Mouse (Mus musculus) C2C12 (cell line): ENCODE measurements at regions not wholly inside any gene's neighbourhood (a gene's known extent, or its start where the extent isn't known, plus 50 kb on each side); places are given as distances from the start of the nearest gene placed in this dataset.

Source experiments
- H3K27me3 ChIP-seq: one replicate; pipeline ENCODE4 v1.6.1; 2011; ENCODE audit not compliant: control insufficient read depth, insufficient read depth, insufficient read length
- H3K36me3 ChIP-seq: one replicate; pipeline ENCODE4 v1.6.1; 2011; ENCODE audit not compliant: control insufficient read depth, insufficient read depth
- H3K4me3 ChIP-seq: one replicate; pipeline ENCODE4 v1.5.1; 2011; ENCODE audit warnings: mild to moderate bottlenecking, control low read depth; ENCODE audit not compliant: poor library complexity, insufficient read depth, severe bottlenecking
- H3K79me2 ChIP-seq: one replicate; pipeline ENCODE4 v1.6.1; 2011; ENCODE audit not compliant: control insufficient read depth, insufficient read depth
- H3K79me3 ChIP-seq: one replicate; pipeline ENCODE4 v1.6.1; 2011; ENCODE audit warnings: low read depth, control low read depth
- H3ac ChIP-seq: one replicate; pipeline ENCODE3; 2011; ENCODE audit warnings: low read depth; ENCODE audit not compliant: control insufficient read depth, insufficient read length
- CEBPB ChIP-seq: IDR thresholded peaks from one replicate; pipeline ENCODE4 v1.6.1; 2011; ENCODE audit warnings: low read depth, mild to moderate bottlenecking, control low read depth, moderate library complexity
- CTCF ChIP-seq: IDR thresholded peaks from one replicate; pipeline ENCODE4 v1.5.1; 2011; ENCODE audit not compliant: control insufficient read depth, insufficient read depth, insufficient read length
- FOSL1 ChIP-seq: IDR thresholded peaks from one replicate; pipeline ENCODE4 v1.8.0; 2011; ENCODE audit warnings: mild to moderate bottlenecking, low read length; ENCODE audit not compliant: poor library complexity, insufficient read depth, severe bottlenecking
- MAX ChIP-seq: IDR thresholded peaks from one replicate; pipeline ENCODE4 v1.6.1; 2011; ENCODE audit warnings: mild to moderate bottlenecking, control low read depth
- MYOD1 ChIP-seq: IDR thresholded peaks from one replicate; pipeline ENCODE4 v1.6.1; 2011; ENCODE audit warnings: low read depth; ENCODE audit not compliant: control insufficient read depth, insufficient read length
- MYOG ChIP-seq: IDR thresholded peaks from one replicate; pipeline ENCODE4 v1.6.1; 2011; ENCODE audit not compliant: control insufficient read depth, insufficient read length; ENCODE audit errors: extremely low read depth
- USF1 ChIP-seq: IDR thresholded peaks from one replicate; pipeline ENCODE4 v1.6.1; 2011; ENCODE audit warnings: low read depth, mild to moderate bottlenecking, control low read depth, moderate library complexity

DNA sequence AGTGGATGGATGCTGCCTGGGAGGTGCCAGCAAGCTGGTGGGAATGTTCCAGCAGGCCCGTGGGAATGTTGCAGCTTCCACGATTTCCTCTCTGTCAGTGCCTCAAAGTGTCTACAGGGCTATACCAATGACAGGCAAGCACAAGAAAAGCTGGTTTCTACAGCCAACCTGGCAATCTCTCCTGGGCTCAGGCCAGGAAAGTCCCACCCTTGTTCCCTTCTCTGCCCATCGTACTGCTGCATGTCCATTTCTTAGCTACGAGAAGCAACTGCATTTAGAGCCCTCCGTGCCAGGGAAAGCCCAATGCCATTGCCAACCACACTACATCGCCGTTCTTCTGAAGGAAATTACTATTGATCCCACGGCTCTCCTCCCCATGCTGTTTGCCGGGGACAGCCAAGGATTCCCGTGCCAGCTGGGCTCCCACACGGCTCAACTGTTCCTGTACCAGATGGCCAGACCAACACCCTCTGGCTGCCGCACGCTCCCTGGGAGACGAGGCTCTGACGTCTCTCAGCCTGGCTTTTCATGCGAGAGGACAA lies 359.7 kb downstream of the Bcor start:
- Histone ChIP-seq H3K27me3 (no peaks in the 10 kb centered on the region), H3K79me2 (no peaks in the 10 kb centered on the region), H3ac (no peak overlapping the region), H3K36me3 (no peaks in the 10 kb centered on the region), H3K79me3 (no peaks in the 10 kb centered on the region), H3K4me3 (no peak overlapping the region)
- TF ChIP-seq MYOD1 (no peak), FOSL1 (no peak), MAX (no peak), CEBPB (no peak), MYOG (no peak), CTCF (no peak), USF1 (no peak)

DNA sequence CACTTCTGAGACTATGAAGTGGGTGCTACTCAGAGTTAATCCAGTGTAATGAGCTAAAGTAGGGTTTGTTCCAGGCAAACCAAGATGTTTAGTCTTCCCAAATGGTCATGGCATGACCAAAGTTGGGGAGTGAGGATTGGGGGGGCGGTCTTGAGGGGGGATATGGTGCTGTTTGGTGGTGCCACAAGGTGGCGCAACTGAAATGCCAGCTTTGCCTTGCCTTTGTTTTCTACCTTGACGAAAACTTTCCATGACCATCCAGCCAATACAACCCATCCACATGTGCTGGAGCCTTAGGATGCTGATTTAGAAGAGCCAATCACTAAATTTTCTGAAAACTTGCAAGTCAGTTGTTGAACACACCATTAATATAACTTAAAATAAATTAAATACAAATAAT lies 358.9 kb downstream of the Bcor start:
- Histone ChIP-seq H3K27me3 (no peaks in the 10 kb centered on the region), H3K4me3 (no peak overlapping the region), H3ac (no peak overlapping the region), H3K79me3 (no peaks in the 10 kb centered on the region), H3K36me3 (no peaks in the 10 kb centered on the region), H3K79me2 (no peaks in the 10 kb centered on the region)
- TF ChIP-seq MYOD1: no peak
- TF ChIP-seq CEBPB: no peak
- no peak for TF ChIP-seq USF1
- no peak for TF ChIP-seq MYOG
- TF ChIP-seq CTCF: no peak
- TF ChIP-seq FOSL1: no peak
- no peak for TF ChIP-seq MAX

DNA sequence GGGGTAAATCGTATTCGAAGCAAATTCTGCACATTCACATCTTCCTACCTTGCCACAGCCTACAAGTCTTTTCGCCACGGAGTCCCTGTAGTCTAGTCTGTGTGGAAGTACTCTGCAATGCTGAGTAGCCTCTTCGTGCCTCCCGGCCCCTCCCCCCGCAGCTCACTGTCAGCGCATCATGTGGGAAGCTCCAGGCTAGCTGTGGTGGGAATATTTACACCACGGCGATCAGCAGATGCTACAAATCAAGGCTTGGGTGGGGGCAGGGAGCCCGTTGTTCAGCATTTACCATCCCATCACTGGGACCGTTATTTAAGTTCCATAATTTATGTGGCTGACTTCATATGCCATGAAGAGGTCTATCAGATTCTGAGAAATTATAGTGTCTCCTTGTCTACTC lies 358.5 kb downstream of the Bcor start:
- Histone ChIP-seq H3K4me3 (no peak overlapping the region), H3ac (no peak overlapping the region), H3K27me3 (no peaks in the 10 kb centered on the region), H3K36me3 (no peaks in the 10 kb centered on the region), H3K79me2 (no peaks in the 10 kb centered on the region), H3K79me3 (no peaks in the 10 kb centered on the region)
- TF ChIP-seq MYOD1 (no peak), USF1 (no peak), FOSL1 (no peak), CEBPB (no peak), MYOG (no peak), CTCF (no peak), MAX (no peak)

DNA sequence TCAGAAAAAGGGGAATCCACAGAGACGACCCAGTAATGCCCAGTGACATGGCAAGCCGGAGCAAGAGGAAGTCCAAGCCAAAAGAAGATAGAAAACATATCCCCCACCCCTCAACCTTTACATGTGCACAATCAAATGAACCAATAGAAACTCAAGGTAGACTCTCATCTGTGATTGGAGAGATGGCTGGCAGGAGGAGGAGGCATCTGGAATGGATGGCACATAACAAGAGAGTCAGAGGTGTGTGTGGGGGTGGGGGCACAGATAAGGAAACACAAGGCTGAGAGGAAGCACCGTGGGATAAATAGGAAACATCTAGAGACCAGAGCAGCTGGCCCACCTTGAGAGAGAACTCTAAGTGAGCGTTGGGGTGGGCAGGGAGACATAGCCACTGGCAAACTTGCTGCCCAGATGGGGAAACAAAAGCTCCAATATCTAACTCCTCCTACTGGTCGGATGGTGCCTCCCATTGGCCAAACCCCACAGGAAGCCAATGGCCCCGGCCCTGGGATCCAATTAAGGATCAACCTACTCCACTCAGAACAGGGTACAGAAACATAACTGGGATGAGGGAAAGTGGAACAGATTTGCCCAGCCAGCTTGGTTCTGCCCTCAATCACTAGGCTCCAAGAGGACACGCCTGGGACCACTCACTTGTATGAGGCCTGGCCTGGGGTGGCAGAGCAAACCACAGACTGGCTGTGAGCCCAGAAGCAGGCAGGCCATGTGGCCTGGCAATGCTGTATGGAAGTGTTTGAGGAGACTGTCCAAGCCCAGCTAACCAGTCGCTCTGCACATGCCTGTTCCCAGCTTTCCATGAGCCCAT lies 357.9 kb downstream of the Bcor start:
- H3K79me2 ChIP-seq: no peaks in the 10 kb centered on the region
- H3ac ChIP-seq: no peak overlapping the region
- TF ChIP-seq CEBPB (no peak), MAX (peak; percentile 56), USF1 (peak; percentile 12), MYOD1 (no peak), CTCF (no peak), MYOG (no peak)
- no peak overlapping the region for H3K4me3 ChIP-seq
- no peaks in the 10 kb centered on the region for H3K36me3 ChIP-seq
- no peaks in the 10 kb centered on the region for H3K27me3 ChIP-seq
- H3K79me3 ChIP-seq: no peaks in the 10 kb centered on the region

DNA sequence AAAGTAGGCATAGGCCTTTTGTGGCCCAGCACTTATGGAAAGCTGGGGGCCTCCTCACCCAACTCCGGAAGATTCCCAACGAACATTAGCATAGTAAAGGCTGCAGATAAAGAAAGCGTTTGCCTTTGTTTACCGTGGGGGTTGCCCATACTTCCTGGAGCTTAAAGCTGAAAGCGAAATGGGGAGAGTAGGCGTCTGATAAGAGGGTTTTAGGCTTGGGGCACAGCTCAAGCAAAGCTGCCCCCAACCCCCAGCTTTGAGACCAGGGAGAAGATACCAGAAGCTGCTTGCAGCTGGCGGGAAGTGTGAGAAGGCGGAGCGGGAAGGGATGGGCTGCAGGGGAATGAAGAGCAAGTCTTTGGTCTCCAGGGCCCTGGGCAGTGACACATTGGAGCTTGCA lies 356.9 kb downstream of the Bcor start:
- H3K36me3 ChIP-seq: no peaks in the 10 kb centered on the region
- H3K79me3 ChIP-seq: no peaks in the 10 kb centered on the region
- no peaks in the 10 kb centered on the region for H3K79me2 ChIP-seq
- no peak overlapping the region for H3ac ChIP-seq
- no peak overlapping the region for H3K4me3 ChIP-seq
- H3K27me3 ChIP-seq: no peaks in the 10 kb centered on the region
- TF ChIP-seq CTCF (no peak), MYOD1 (no peak), MAX (no peak), FOSL1 (no peak), MYOG (no peak), CEBPB (no peak), USF1 (no peak)

DNA sequence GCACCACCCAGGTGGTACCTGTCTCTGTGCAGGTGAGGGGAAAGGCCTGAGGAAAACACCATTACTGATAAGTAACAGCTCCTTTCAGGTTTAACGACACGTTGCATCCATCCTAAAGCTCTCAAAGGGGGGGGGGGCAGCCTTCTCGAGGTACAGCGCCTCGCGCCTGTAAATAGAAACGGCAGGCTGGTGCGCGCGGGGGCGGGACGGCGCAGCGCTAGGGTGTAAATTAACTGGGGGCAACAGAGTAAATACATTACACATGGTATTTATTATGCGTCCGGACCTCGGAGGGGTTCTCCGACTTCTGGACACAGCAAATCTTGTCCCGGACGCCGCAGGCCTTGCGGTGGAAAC lies 353.3 kb downstream of the Bcor start:
- H3K79me2 ChIP-seq: no peaks in the 10 kb centered on the region
- H3K36me3 ChIP-seq: no peaks in the 10 kb centered on the region
- no peaks in the 10 kb centered on the region for H3K79me3 ChIP-seq
- H3K27me3 ChIP-seq: no peaks in the 10 kb centered on the region
- TF ChIP-seq MYOG (no peak), USF1 (no peak), MAX (no peak), CEBPB (no peak), CTCF (no peak), MYOD1 (no peak), FOSL1 (no peak)
- H3ac ChIP-seq: no peak overlapping the region
- no peak overlapping the region for H3K4me3 ChIP-seq
